Mouse (Mus musculus): Measurements from ENCODE around the gene Snu13.

DNA sequence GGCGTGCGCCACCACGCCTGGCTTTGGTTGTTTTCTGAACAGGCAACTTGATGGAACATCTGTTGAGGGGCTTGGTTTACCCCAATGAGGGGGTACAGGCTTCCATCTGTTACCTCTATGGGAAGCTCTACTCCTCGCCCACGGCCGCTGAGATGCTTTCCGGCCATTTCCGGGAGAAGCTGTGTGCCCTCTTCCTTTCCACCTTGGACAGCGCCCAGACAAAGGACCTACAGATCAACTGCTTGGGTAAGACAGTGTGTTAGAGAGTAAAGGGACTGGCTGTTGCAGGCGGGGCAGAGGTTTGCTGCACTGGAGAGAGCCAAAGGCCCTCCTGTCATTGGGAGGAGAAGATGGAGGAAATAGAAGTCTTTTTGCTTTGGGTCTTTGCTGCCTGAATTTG, 32.5 kb upstream of the Snu13 start:
- TF ChIP-seq POLR2A (IDR thresholded peaks at IDR 0.05; ENCODE audit: low read depth, low read length) (no peak), CTCF (conservative IDR thresholded peaks at IDR 0.05; ENCODE audit: insufficient read depth, insufficient read length, low read depth, low read length) (no peak)

Measured in kidney, adult 2 months (tissue).